Mouse (Mus musculus) bone marrow macrophage, adult 2 months (primary cell): ENCODE measurements around the gene Slc10a1.

Experiments
- CTCF ChIP-seq: IDR thresholded peaks from 2 replicates; pipeline ENCODE4 v1.5.1; 2012; ENCODE audit warnings: low read depth, mild to moderate bottlenecking, low read length, moderate library complexity
- POLR2A ChIP-seq: IDR thresholded peaks from 2 replicates; pipeline ENCODE4 v1.6.1; 2012; ENCODE audit warnings: mild to moderate bottlenecking, low read depth, low read length, borderline replicate concordance

GRCm38 (mm10) chr12:80975939-80976671 is 7.6 kb upstream of the Slc10a1 start:
- TF ChIP-seq CTCF (no peak), POLR2A (no peak)
